Mouse (Mus musculus) gastrocnemius, postnatal 10 days (tissue): ENCODE measurements at regions not wholly inside any gene's neighbourhood (a gene's known extent, or its start where the extent isn't known, plus 50 kb on each side); places are given as distances from the start of the nearest gene placed in this dataset.
A peak's percentile ranks its signal among the peaks of the same experiment; 100 is the strongest.

Experiments used
- DNase-seq: peaks from one replicate; pipeline ENCODE4 v3.0.0; 2021; ENCODE audit warnings: mixed read lengths

- DNase-seq: peak; percentile 90
Measured at GRCm38 (mm10) chr4:81178782-81179135, 263.9 kb downstream of the Mpdz start.

- no peak for DNase-seq
Measured at GRCm38 (mm10) chr4:81216123-81216522, 226.5 kb downstream of the Mpdz start.

- DNase-seq: no peak
Measured at GRCm38 (mm10) chr4:81217979-81218378, 224.6 kb downstream of the Mpdz start.

GRCm38 (mm10) chr4:81222034-81222433 is 220.6 kb downstream of the Mpdz start:
- DNase-seq: no peak

- DNase-seq: no peak
Measured at GRCm38 (mm10) chr4:81222468-81223175, 220.0 kb downstream of the Mpdz start.
